Mouse (Mus musculus): Measurements from ENCODE around the gene Arih2.

The Arih2 gene

DNA sequence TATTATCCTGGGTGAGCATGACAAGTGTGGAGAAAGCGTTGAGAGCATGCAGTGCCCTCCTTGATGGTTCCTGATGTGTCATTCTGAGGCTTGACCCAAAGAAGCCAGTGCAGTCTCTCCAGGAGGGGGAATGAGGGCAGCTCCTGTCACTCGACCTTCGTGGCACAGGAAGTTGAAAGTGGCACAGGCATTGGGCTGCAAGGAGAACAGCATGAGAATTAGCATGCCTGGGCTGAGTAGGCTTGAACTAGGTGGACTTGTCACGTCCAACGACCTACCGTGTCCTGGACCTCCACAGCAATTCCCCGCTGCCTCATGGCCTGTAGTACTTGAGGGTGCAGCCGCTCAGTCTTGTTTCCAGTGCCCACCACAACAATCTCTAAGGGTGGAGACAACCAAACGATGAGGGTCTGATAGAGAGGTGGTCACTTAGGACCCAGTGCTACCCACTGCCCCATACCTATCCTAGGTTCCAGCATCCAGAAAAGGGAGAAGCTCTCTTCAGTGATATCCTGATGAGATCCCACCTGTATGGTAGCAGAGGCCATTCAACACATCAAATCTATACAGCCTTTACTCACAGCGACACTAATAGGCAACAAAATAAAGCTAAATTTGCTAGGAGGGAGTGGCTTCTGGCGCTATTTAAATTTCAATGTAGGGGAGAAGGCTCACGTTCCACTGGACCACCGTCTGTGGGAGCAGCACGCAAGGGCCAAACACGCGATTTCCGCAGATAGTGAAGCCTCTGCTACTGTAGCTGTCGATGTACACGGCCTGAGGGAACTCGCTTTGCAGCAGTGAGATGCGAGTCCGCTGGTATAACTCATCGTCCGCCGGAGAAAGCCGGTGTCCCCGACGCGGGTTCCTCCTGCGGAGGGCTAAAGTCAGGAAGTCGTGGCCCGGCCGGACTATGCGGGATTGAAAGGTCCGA lies 83.0 kb downstream of the Arih2 start:
- in situ Hi-C loops (cut with MboI, MseI), result loop anchor here (10.0 kb wide), 1 partner anchor 1309 kb away; the partner anchor contains the start of gene Cdc25a

DNA sequence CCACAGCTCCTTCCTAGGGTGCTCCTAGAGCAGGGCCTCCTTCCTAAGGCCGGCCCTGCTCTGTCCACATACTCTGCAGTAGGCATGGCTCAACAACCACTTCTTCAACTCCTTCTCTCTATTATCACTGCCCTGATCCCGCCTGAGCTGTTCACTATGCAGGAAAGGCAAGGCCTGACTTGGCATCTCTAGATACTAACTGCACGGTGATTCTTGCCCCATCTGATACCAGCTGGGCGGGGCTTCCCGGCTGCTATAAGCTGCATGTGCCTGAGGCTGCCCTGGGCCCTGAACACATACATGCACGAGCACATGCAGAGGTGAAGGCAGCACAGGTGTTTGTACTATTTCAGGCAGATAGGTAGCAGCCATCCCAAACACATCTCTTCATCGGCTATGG lies 85.1 kb downstream of the Arih2 start:
- in situ Hi-C loops (cut with MboI, MseI), result loop anchor here (10.0 kb wide), 1 partner anchor 1311 kb away; the partner anchor contains the start of gene Cdc25a

GRCm38 (mm10) chr9:108563671-108564070 lies 85.5 kb downstream of the Arih2 start:
- in situ Hi-C loops (cut with MboI, MseI), result loop anchor here (10.0 kb wide), 1 partner anchor 1311 kb away; the partner anchor contains the start of gene Cdc25a

GRCm38 (mm10) chr9:108560227-108560841 lies 88.9 kb downstream of the Arih2 start, which contains the start of gene Impdh2:
Gene Impdh2 (plus strand): TSS chr9:108560286.
- in situ Hi-C loops (cut with MboI, MseI), result loop anchor here (10.0 kb wide), 1 partner anchor 1314 kb away; the partner anchor contains the start of gene Cdc25a

DNA sequence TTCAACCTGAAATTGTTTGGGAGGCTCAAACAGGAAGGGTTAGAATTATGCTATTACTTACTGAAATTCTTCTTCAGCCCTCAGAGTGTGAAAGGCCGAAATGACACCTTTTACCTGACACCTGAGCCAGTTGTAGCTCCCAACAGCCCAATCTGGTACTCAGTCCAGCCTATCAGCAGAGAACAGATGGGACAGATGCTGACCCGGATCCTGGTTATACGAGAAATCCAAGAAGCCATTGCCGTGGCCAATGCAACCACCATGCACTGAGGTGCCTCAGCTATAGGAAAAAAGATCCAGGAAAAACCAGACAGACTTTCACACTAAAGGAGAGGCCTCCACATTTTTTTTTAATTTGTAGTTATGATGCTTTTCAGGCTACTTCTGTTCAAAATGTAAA lies 90.0 kb downstream of the Arih2 start:
- in situ Hi-C loops (cut with MboI, MseI), result no loop called here

All from T-helper 1 cell (primary cell).